Mouse (Mus musculus) liver, embryonic 18 days (tissue): ENCODE measurements around the gene Rybp. TPM values are rescaled to one million over a fixed set of nuclear protein-coding genes. Genes with fewer than 3 reads are reported as not detected.

ENCODE experiments used
- polyA plus RNA-seq: library from polyadenylated mRNA; depleted of rRNA; stranded (reverse); fragments of >200 nt; gene quantifications from 2 replicates; pipeline ENCODE4 v1.2.3, GENCODE M21; 2012; rRNA removed

Gene Rybp
- polyA plus RNA-seq: 11.1 and 12.7 TPM in 2 replicates

DNA sequence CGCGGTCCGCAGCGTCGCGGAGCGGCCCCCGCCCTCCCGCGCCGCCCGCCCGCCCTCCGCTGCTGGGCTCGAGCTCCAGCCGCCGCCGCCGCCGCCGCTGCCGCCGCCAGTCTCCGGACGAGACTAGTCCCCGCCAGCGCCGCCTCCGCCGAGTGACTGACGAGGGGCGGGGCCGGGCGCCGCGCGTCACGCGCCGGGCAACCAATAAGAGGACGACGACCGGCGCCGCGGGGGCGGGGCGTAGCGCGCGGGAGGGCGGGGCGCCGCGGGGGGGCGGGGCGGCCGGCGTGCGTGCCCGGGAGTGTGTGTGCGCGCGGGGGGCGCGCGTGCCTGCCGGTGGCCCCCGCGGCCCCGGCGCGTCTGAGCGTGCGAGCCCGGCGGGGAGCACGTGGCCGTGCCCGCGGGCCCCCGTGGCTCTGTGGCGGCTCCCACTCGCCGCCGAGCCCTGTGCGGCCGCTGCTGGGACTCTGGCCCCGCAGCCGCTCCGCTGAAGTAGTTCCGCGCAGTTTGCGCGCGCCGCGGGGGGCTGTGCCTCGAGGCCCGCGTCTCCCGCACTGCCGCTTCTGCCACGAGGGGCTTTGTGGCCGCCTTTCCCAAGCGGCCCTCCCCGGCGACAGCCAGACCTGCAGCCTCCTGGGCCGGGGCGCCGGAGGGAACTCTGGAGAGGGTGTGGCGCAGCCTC is at the start of gene Rybp:
Gene Rybp, minus strand, starts transcription at position 152 of the 682 bp plus-strand sequence.

